In genomic region chr7:19220061-19220460, GRCm38 (mm10) we compare ENCODE assay signal across 1 mouse cellular context.
TF ChIP-seq lines count a peak whose summit lies in the region.

No protein-coding gene starts in this region.

TF ChIP-seq in MEL, 35 proteins besides CTCF, POLR2A, EP300 and RAD21:
- TF ChIP-seq KAT2A (conservative IDR thresholded peaks at IDR 0.05; ENCODE audit: low read depth, low read length) (no peak), SMC3 (IDR thresholded peaks at IDR 0.05; ENCODE audit: low read depth, low read length) (peak; percentile 19; the same call in 1 of the 2 replicates), ZC3H11A (IDR thresholded peaks at IDR 0.05; ENCODE audit: low read depth, low read length) (no peak)
